Mouse (Mus musculus) heart, adult 2 months (tissue): ENCODE measurements around the gene Tgfb1i1. TPM values are rescaled to one million over a fixed set of nuclear protein-coding genes. Genes with fewer than 3 reads are reported as not detected.
A peak's percentile ranks its signal among the peaks of the same experiment; 100 is the strongest.

Source experiments
- DNase-seq, 2 experiments: peaks; one replicate each; pipeline ENCODE4 v3.0.0; 2021
- H3K27ac ChIP-seq: fragments of 200-600 bp; 2 replicates; pipeline ENCODE4 v1.8.1; 2022
- H3K27me3 ChIP-seq: fragments of 200-500 bp; 2 replicates; pipeline ENCODE4 v1.6.1; 2012; ENCODE audit warnings: mild to moderate bottlenecking, low read length, inconsistent platforms, mixed read lengths; ENCODE audit not compliant: control insufficient read depth, insufficient read depth
- H3K36me3 ChIP-seq: fragments of 200-500 bp; 2 replicates; pipeline ENCODE4 v1.6.1; 2012; ENCODE audit warnings: low read length, inconsistent platforms; ENCODE audit not compliant: control insufficient read depth, insufficient read depth
- H3K4me1 ChIP-seq: fragments of 200-500 bp; 2 replicates; pipeline ENCODE4 v1.6.1; 2011; ENCODE audit warnings: low read length; ENCODE audit not compliant: control insufficient read depth, insufficient read depth
- H3K4me3 ChIP-seq: fragments of 200-600 bp; 2 replicates; pipeline ENCODE4 v1.8.1; 2022
- H3K79me2 ChIP-seq: fragments of 200-500 bp; replicated peaks from 2 replicates; pipeline ENCODE4 v1.6.1; 2012; ENCODE audit warnings: mild to moderate bottlenecking, inconsistent platforms, low read length, moderate library complexity, mixed read lengths; ENCODE audit not compliant: control insufficient read depth, insufficient read depth
- H3K9ac ChIP-seq: fragments of 200-500 bp; 2 replicates; pipeline ENCODE4 v1.6.1; 2012; ENCODE audit warnings: low read depth, mild to moderate bottlenecking, control low read depth, inconsistent platforms, low read length, mixed read lengths
- CTCF ChIP-seq: fragments of 200-600 bp; IDR thresholded peaks from 2 replicates; pipeline ENCODE4 v1.8.1; 2022; ENCODE audit warnings: antibody characterized with exemption, mild to moderate bottlenecking, moderate library complexity
- EP300 ChIP-seq: fragments of 200-500 bp; IDR thresholded peaks from 2 replicates; pipeline ENCODE4 v1.6.1; 2011; ENCODE audit warnings: low read depth, low read length, control low read depth; ENCODE audit not compliant: insufficient read depth
- POLR2A ChIP-seq: fragments of 200-500 bp; IDR thresholded peaks from 2 replicates; pipeline ENCODE4 v1.6.1; 2011; ENCODE audit warnings: mild to moderate bottlenecking, low read depth, low read length, control low read depth; ENCODE audit not compliant: insufficient read depth
- WGBS: fragments of 180-500 bp; shearing (Covaris S2); methylation state at CpG from one replicate; pipeline ENCODE4 v1.1.7; 2018; 5-methylcytosine and 5-hydroxymethylcytosine counted together
- intact Hi-C: fragments of 180-260 bp; cut with DNase I; formaldehyde crosslinking; loops from one replicate; pipeline ENCODE4 v1.15.1; 2025
- polyA plus RNA-seq: library from polyadenylated mRNA; depleted of rRNA; stranded (reverse); fragments of >200 nt; gene quantifications from 2 replicates; pipeline ENCODE4 v1.2.3, GENCODE M21; 2012
- total RNA-seq, 2 experiments: library from RNA; stranded (reverse); gene quantifications; 2 replicates each; pipeline ENCODE4 v1.2.3; 2021

Gene Tgfb1i1
- total and polyA plus RNA-seq, 3 experiments = 14.3 to 28.2 (median 20.1) TPM

GRCm38 (mm10) chr7:128206152-128206551 lies 40.5 kb upstream of the Tgfb1i1 start, which contains the start of gene Cox6a2:
Cox6a2 (minus strand) TSS chr7:128206387.
- no peaks in the 10 kb centered on the region for H3K79me2 ChIP-seq
- peak within 1 kb of the TSS; percentile 80 for H3K9ac ChIP-seq
- DNase-seq = peak; percentile 57 to 72
- H3K4me3 ChIP-seq = peak within 1 kb of the TSS; percentile 52
- H3K36me3 ChIP-seq = no peaks in the 10 kb centered on the region
- WGBS = 48% methylated on average over 6 of the region's 6 CpGs
- H3K27me3 ChIP-seq = no peaks in the 10 kb centered on the region
- H3K27ac ChIP-seq = peak within 1 kb of the TSS; percentile 97
- TF ChIP-seq POLR2A = peak; percentile 95
- no peak for TF ChIP-seq CTCF
- peak; percentile 92 for TF ChIP-seq EP300
- intact Hi-C loops = loop anchor here (10.0 kb wide), 1 partner anchor 391 kb away; no protein-coding TSS in a partner anchor
- no peaks in the 10 kb centered on the region; the same call in 1 of the 2 replicates for H3K4me1 ChIP-seq

- H3K36me3 ChIP-seq = no peaks in the 10 kb centered on the region
- H3K27me3 ChIP-seq = no peaks in the 10 kb centered on the region
- H3K79me2 ChIP-seq = no peaks in the 10 kb centered on the region
- 5% methylated on average over 4 of the region's 4 CpGs for WGBS
- no peaks in the 10 kb centered on the region; the same call in 1 of the 2 replicates for H3K4me1 ChIP-seq
- H3K9ac ChIP-seq = no peak overlapping the region
- no peak overlapping the region; the same call in 1 of the 2 replicates for H3K27ac ChIP-seq
- no peak overlapping the region for H3K4me3 ChIP-seq
- peak in 1 of 2 experiments; percentile 27 for DNase-seq
- intact Hi-C loops = loop anchor here (1.0 to 10.0 kb wide), 2 partner anchors 107 to 393 kb away; no protein-coding TSS in a partner anchor
- TF ChIP-seq POLR2A = no peak
- peak; percentile 60; the same call in 1 of the 2 replicates for TF ChIP-seq EP300
- TF ChIP-seq CTCF = peak; percentile 98
These were observed 38.4 kb upstream of the Tgfb1i1 start for GRCm38 (mm10) chr7:128208187-128208586.

DNA sequence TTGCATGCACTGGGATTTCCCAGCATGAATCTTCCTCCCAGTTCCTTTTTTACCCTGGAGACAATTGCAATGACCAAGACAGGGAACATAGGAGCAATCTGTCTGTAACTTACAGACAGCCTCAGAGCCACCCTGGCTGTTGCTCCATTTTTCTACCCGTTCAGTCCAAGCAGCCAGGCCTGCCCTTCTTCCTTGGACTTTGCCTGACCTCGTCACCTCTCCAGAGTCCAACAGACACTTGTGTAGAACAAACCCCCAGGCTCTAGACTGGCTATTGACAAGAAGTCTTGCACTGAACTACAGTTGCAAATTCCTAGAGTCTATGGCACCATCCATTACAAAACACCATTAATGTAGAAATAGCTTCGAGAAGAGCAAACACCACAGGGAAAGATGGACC lies 36.8 kb upstream of the Tgfb1i1 start:
- H3K27ac ChIP-seq = no peak overlapping the region
- no peaks in the 10 kb centered on the region for H3K36me3 ChIP-seq
- intact Hi-C loops = loop anchor here (10.0 kb wide), 1 partner anchor 395 kb away; no protein-coding TSS in a partner anchor
- no peak for DNase-seq
- TF ChIP-seq CTCF = no peak
- no peak for TF ChIP-seq POLR2A
- no peak for TF ChIP-seq EP300
- H3K27me3 ChIP-seq = no peaks in the 10 kb centered on the region
- no peaks in the 10 kb centered on the region for H3K79me2 ChIP-seq
- H3K4me1 ChIP-seq = no peaks in the 10 kb centered on the region
- WGBS = 71% methylated on average over 3 of the region's 3 CpGs
- no peak overlapping the region for H3K9ac ChIP-seq
- no peak overlapping the region for H3K4me3 ChIP-seq

DNA sequence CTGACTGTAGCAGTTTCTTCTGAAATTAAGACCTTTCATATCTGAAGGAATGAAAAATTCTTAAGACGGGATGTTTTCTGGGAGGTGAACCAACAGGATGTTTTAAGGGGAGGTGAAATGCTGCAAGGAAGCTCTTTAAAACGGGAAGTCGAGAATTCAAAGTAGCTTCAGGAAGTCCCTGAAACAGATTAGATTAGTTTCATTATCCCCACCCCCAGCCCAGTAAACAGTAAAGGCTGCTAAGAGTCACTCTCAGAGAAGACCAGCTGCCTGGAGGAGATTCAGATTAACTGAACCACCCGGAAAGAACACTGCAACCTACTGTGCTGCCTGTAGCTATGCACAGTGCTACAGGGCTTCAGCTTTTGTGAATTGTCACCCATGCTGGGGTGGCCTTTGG lies 26.7 kb upstream of the Tgfb1i1 start:
- Histone ChIP-seq H3K27ac (no peak overlapping the region), H3K9ac (no peak overlapping the region), H3K79me2 (no peaks in the 10 kb centered on the region), H3K27me3 (no peaks in the 10 kb centered on the region), H3K36me3 (no peaks in the 10 kb centered on the region), H3K4me1 (no peaks in the 10 kb centered on the region), H3K4me3 (no peak overlapping the region)
- DNase-seq = no peak
- 36% methylated on average over 4 of the region's 4 CpGs for WGBS
- intact Hi-C loops = no loop called here
- TF ChIP-seq CTCF = no peak
- no peak for TF ChIP-seq EP300
- no peak for TF ChIP-seq POLR2A

DNA sequence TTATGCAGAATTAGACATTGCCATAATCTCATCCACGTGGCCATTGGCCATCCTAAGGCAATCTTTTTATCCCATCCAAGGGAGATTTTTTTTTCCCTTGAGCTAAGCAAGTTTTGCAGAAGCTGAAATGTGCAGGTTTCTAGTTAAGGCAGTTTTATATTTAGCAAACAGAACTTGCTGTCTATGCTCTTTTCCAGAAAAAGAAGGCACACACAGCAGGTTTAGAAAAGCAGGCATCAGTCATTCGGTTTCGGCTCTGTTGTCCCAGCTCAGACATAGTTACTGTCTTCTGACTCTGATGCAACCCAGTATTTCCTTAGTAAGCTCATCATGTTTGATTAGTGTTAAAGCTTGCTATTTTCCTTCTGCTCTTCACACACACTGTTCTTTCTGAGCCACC lies 25.7 kb upstream of the Tgfb1i1 start:
- no peaks in the 10 kb centered on the region for H3K36me3 ChIP-seq
- no peak overlapping the region for H3K9ac ChIP-seq
- H3K4me1 ChIP-seq = no peaks in the 10 kb centered on the region
- no peak for TF ChIP-seq EP300
- no peak for TF ChIP-seq CTCF
- no peak for TF ChIP-seq POLR2A
- intact Hi-C loops = no loop called here
- no peak for DNase-seq
- H3K4me3 ChIP-seq = no peak overlapping the region
- 91% methylated on average over 3 of the region's 3 CpGs for WGBS
- no peaks in the 10 kb centered on the region for H3K27me3 ChIP-seq
- no peak overlapping the region for H3K27ac ChIP-seq
- no peaks in the 10 kb centered on the region for H3K79me2 ChIP-seq

DNA sequence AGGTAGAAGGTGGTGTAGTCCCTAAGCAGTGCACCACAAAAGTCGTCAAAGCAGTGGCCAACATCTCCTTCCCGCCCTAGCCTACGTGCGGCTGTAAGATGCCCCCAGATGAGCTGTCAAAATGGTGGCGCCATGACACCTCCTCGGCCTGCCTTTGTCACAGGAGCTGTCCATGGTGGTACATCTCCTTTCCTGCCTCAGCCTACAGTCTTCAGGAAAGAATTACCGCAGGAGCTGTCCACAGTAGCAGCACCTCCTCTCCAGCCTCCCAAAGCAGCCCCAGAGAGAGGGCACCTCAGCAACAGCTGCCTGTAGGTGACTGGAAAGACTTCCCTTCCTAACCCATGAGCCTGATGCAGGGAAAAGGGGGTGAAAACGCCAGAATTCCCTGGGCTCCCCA lies 14.9 kb upstream of the Tgfb1i1 start:
- Histone ChIP-seq H3K27me3 (no peaks in the 10 kb centered on the region), H3K36me3 (no peaks in the 10 kb centered on the region), H3K4me3 (no peak overlapping the region), H3K4me1 (peaks cover 2% of the 10 kb centered on the region), H3K27ac (no peak overlapping the region), H3K9ac (no peak overlapping the region), H3K79me2 (no peaks in the 10 kb centered on the region)
- DNase-seq = no peak
- TF ChIP-seq CTCF (no peak), POLR2A (no peak), EP300 (no peak)
- WGBS = 36% methylated on average over 8 of the region's 8 CpGs
- intact Hi-C loops = no loop called here
